Mouse (Mus musculus) neutrophil, adult 65 days (primary cell): ENCODE measurements around the gene Rwdd2b. TPM values are rescaled to one million over a fixed set of nuclear protein-coding genes. Genes with fewer than 3 reads are reported as not detected.

Source experiments
- total RNA-seq: library from RNA; stranded (reverse); gene quantifications from 2 replicates; pipeline ENCODE4 v1.2.4, GENCODE M21; 2023

Rwdd2b gene
- total RNA-seq: 3.1 and 5.2 TPM in 2 replicates

GRCm38 (mm10) chr16:87440184-87440686 is at the start of gene Rwdd2b:
Gene Rwdd2b (minus strand): TSS chr16:87440573.

GRCm38 (mm10) chr16:87454419-87455179 is 14.2 kb upstream of the Rwdd2b start, which contains the start of gene Usp16:
Gene Usp16 (plus strand): TSS chr16:87454703.

DNA sequence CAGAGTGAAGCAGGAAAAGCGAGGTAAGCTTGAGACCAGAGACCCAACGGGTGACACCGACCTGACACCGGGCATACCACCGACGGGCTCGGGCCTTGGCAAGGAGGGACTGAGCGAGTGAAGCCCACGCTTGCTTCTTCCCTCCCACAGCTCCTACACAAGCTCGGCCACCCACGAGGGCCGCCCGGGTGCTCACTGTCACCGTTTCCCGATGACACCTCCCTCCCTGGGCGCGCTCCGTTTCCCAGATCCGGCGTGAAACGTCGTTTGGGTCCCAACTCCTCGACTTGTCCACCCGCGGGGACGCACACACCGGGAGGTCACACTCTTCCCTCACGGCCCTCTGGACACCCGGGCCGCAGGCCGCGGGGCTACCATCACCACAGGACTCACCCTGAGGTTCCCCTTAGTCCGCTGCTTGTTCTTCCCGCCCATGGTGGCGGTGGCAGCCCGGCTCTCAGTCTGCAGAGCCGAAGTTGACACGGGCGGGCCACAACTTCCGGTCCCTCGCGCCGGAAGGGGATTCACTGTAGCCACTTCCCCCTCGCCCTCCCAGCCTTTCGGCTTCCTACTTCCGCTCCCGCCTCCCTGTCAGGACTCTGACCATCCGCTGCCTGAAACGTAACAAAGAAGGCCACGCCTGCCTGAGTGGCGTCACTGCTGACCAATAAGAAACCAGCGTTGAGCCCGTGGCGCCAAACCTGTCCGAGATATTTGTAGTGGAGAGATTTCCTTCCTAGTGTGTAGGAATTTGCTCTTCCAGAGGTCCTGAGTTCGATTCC is 8.1 kb downstream of the Rwdd2b start, which contains the start of gene Ltn1:
Gene Ltn1 (minus strand): TSS at position 580 of the 782 bp plus-strand sequence.

Other genes starting within 250 kb of the Rwdd2b start
- 2.3 and 2.7 TPM in 2 replicates for gene N6amt1, start 86.4 kb downstream of the Rwdd2b start, total RNA-seq
- gene Ltn1, start 8.0 kb downstream of the Rwdd2b start, total RNA-seq: 23.8 and 30.3 TPM in 2 replicates
- gene Usp16, start 14.1 kb upstream of the Rwdd2b start, total RNA-seq: 96.3 and 114 TPM in 2 replicates
- 87.4 and 88.1 TPM in 2 replicates for gene Cct8, start 55.3 kb upstream of the Rwdd2b start, total RNA-seq
- gene Map3k7cl, start 112.8 kb upstream of the Rwdd2b start, total RNA-seq: not detected in 2 replicates